Mouse (Mus musculus) urinary bladder, adult 18-20 months (tissue): ENCODE data around the gene Cyp4f16.
"Not testable (repeated sequence)": the region's sequence is repeated elsewhere in the genome, so short reads cannot be mapped to it uniquely, and the experiment has no call there.

Experiments
- DNase-seq, 2 experiments: peaks; one replicate each; pipeline ENCODE4 v3.0.0; 2022; ENCODE audit warnings: low spot score in 2 of 2, mixed read lengths in 2 of 2

Gene Cyp4f16

DNA sequence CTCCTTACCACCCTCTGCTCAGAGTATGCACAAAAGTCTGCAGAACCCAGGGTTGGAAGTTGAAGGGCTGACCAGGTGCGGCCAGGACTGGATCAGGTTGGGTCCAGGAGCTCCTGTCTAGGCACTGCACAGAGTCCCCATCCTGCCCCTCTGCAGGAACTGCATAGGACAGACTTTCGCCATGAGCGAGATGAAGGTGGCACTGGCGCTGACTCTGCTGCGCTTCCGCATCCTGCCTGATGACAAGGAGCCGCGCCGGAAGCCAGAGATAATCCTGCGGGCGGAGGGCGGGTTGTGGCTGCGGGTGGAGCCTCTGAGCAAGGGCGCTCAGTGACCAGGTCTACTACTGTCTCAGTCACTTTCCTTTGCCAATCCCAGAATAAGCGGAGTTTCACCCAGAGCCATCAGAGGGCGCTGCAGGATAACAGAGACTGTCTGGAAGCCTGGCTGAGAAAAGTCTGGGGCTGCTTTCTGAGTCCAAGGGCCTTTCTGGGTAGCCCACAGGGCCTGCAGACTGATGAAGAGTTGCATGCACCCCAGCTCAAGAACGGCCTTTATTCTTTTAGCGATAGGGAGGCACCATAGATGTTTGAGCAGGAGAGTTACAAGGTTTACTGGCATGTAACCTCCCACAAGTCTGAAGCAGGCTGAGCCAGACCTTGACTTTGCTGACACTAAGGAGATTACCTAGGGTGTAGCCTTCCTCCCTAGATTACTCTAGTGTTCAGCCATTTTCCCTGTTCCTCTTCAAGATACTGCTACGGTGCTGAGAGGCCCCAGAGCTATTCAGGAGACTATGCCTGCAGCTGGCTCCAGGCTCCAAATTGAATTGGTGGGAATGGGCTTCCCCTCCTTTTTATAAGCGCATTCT, 14.8 kb downstream of the Cyp4f16 start:
- DNase-seq, result peak; percentile 54 to 69

DNA sequence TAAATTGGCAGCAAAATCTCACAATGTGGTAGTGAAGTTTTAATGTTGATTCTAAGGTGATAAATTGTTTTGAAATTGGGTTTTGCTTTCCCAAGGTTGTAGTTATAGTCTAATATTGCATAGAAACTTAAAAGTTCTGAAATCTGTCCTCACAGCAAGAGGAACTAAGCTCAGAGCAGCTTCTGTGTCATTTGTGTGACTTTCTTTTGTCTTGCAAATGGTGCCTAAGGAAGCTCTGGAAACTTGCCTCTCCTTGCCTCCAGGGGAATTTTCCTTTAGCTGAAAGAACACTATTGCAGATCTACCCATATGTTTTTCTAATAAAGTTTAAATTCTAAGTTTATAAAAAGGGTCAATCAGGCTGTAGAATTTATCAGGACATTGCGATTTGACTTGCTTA, 16.7 kb downstream of the Cyp4f16 start:
- DNase-seq, result not testable (repeated sequence)

DNA sequence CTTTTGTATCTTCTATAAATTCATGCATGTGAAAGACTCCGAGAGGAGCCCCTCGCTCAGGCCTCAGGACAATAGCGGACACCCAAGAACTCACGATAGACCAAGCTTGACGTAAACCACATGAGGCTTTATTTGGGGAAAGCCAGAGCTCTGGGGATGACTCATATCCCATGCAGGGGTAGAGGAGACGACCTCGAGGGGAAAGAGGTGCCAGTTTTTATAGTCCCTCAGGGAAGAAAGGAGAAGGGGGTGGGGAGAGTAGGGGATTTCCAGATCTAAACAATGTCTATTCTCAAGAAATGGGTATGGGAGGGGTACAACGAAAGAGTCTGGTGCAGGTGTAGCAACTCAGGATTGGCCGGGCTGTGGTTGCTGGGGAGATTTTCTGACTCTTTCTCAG, 18.0 kb downstream of the Cyp4f16 start:
- DNase-seq, result not testable (repeated sequence)

DNA sequence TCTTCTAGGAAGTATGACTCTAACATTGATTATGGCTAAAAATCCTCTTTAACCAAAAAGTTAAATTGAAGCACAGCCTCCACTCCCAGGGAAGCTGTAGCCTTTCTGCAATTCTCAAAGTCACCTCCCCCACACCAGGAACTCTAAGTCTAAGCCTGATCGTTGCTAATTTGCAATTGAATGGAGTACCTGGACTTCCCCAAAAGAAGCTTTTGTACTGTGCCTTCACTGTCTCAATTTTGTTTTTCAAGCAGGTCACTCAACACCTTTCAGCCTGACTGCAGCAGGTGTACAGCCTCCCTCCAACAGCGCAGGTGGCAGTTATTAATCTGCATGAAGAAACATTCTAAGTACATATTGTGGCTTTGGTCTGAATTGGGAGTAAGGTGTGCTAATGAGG, 26.9 kb downstream of the Cyp4f16 start:
- DNase-seq, result not testable (repeated sequence)

DNA sequence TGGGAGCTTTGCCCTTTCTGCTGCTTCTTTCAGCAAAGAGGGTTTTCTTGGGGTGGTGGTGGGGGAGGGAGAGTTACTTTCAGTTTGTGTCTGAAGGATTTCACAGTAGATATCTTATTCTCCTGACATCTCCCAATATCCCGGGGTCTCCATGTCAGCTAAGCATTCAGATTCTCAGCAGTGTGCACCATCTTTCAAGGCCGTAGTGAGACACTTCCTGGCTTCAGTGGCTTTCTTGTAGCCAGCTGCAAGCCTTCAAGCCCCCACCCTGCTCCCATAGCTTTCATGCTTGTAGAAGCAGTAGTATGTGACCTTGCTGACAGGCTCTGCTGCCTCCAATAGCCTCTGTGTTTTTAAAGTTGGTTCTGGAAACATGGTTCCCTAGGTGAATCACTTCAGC, 36.9 kb downstream of the Cyp4f16 start:
- DNase-seq, result not testable (repeated sequence)

DNA sequence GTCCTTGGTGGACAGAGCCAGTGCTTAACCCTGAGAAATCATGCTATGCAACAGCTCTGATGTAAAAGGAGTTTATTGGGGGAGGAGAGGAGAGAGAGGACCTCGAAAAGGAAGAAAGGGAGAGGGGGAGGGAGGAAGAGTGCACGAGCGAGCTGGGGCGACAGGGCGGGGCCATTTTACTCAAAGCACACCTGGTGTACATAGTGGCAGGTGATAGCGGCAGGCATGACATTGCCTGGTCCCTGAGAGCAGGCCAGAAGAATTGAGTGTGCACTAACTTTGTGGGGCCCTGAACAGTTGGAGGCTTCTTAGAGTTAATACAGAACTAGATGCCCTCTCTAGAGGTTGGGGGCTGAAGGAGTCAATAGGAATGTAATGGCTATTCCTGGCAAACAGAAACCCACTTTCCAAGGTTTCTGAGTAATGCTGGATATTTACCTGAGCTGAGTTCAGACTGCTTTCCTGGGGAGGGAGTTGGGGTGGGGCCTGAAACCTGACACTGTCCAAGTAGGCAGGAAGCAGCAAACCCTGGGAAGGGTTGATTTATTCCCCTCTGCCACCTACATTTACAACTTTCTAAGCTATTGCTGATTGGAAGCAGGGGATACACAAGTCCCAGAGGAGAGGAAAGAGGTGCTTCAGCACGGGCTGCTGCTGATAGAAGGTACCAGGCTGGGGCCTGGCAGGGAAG, 41.3 kb downstream of the Cyp4f16 start:
- peak in 1 of 2 experiments; percentile 7 for DNase-seq

DNA sequence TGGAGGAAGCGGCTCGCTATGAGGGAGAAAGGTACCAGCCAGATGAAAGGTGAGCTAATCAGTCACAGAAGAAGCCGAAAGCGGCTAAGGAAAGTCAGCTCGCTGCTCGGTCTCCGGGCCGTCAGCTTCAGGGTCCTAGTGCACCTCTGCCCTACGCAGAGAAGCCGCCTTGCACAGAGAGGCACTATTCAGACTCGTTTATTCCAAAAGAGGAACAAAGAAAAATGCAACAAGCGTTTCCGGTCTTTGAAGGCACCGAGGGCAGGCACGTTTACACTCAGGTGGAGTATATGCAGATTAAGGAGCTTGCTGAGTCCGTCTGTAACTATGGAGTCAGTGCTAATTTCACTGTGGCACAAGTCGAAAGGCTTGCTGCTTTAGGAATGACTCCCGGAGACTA, 60.1 kb downstream of the Cyp4f16 start:
- no peak for DNase-seq
